12 mouse cellular contexts compared by ENCODE assay signal in genomic region chr8:120352096-120352495, GRCm38 (mm10).
DNase-seq lines count a peak whose midpoint lies in the region; ATAC-seq lines count a peak whose summit lies in the region.
"Had no signal": no experiment of that assay in that cellular context is flagged by ENCODE, and none has a peak within 500 bp of the region (broad histone marks: within the 10 kb centered on the region; RNA-seq: fewer than 3 reads in every experiment).

No protein-coding gene starts in this region.

- no peak for ATAC-seq in embryonic facial prominence, embryonic 13.5 days (ENCODE audit: insufficient number of reproducible peaks, insufficient read depth, low FRiP score, low TSS enrichment, low read depth)
- ATAC-seq in neural tube, embryonic 15.5 days (ENCODE audit: low FRiP score), result no peak
- ATAC-seq: hindbrain, embryonic 16.5 days had no signal

- no peak overlapping the region for H3K4me3 ChIP-seq in embryonic facial prominence, embryonic 13.5 days
- no peak overlapping the region for H3K4me3 ChIP-seq in embryonic facial prominence, embryonic 10.5 days
- no peak overlapping the region for H3K4me3 ChIP-seq in neural tube, embryonic 15.5 days (replicated peaks)

- 0 out of 2 replicates have a peak overlapping the region, but pooled peaks have one; percentile 28 for H3K27ac ChIP-seq in embryonic facial prominence, embryonic 13.5 days
- H3K27ac ChIP-seq in embryonic facial prominence, embryonic 10.5 days (replicated peaks), result no peak overlapping the region
- H3K27ac ChIP-seq in neural tube, embryonic 15.5 days (replicated peaks), result no peak overlapping the region

- 28% methylated on average over 10 of the region's 10 CpGs for WGBS in embryonic facial prominence, embryonic 13.5 days
- WGBS in embryonic facial prominence, embryonic 10.5 days, result 68% methylated on average over 10 of the region's 10 CpGs
- WGBS in neural tube, embryonic 15.5 days, result 18% methylated on average over 10 of the region's 10 CpGs

- peaks cover 51% of the 10 kb centered on the region for H3K4me1 ChIP-seq in embryonic facial prominence, embryonic 13.5 days
- H3K4me1 ChIP-seq in embryonic facial prominence, embryonic 10.5 days, result peaks cover 92% of the 10 kb centered on the region
- H3K4me1 ChIP-seq in neural tube, embryonic 15.5 days, result peaks cover 69% of the 10 kb centered on the region

- DNase-seq in embryonic facial prominence, embryonic 10.5 days (ENCODE audit: low spot score), result no peak
- DNase-seq in layer of hippocampus, adult 9-11 months, result peak; percentile 67
- no peak for DNase-seq in layer of hippocampus, postnatal 25 days (ENCODE audit: extremely low spot score in 1 of 2, low spot score in 1 of 2)
- DNase-seq in frontal cortex, postnatal 36 days (ENCODE audit: low spot score in 2 of 2), result peak; percentile 78 to 83
- no peak for DNase-seq in gastrocnemius, adult 8-10 months (ENCODE audit: low spot score in 2 of 2)
- no peak for DNase-seq in urinary bladder, postnatal 4 days (ENCODE audit: low spot score in 2 of 2)
- DNase-seq: cerebellum, adult 9-11 months; thymus, postnatal 4 days had no signal

- H3K4me2 ChIP-seq in embryonic facial prominence, embryonic 13.5 days, result no peak overlapping the region
- H3K4me2 ChIP-seq in neural tube, embryonic 15.5 days, result no peak overlapping the region
- H3K4me2 ChIP-seq: heart, embryonic 11.5 days had no signal

- H3K9ac ChIP-seq in embryonic facial prominence, embryonic 13.5 days, result 0 out of 2 replicates have a peak overlapping the region, but pooled peaks have one; percentile 21
- H3K9ac ChIP-seq in neural tube, embryonic 15.5 days (replicated peaks), result 0 out of 2 replicates have a peak overlapping the region, but pooled peaks have one; percentile 17

- H3K36me3 ChIP-seq in embryonic facial prominence, embryonic 13.5 days, result no peaks in the 10 kb centered on the region
- no peaks in the 10 kb centered on the region for H3K36me3 ChIP-seq in embryonic facial prominence, embryonic 10.5 days (replicated peaks)
- H3K36me3 ChIP-seq in neural tube, embryonic 15.5 days, result no peaks in the 10 kb centered on the region

- H3K9me3 ChIP-seq in embryonic facial prominence, embryonic 13.5 days, result no peaks in the 10 kb centered on the region
- no peaks in the 10 kb centered on the region for H3K9me3 ChIP-seq in embryonic facial prominence, embryonic 10.5 days
- H3K9me3 ChIP-seq in neural tube, embryonic 15.5 days (replicated peaks), result no peaks in the 10 kb centered on the region

- no peaks in the 10 kb centered on the region for H3K27me3 ChIP-seq in embryonic facial prominence, embryonic 13.5 days
- peaks cover 37% of the 10 kb centered on the region for H3K27me3 ChIP-seq in embryonic facial prominence, embryonic 10.5 days (replicated peaks; ENCODE audit: low read depth, poor library complexity, severe bottlenecking)
- no peaks in the 10 kb centered on the region for H3K27me3 ChIP-seq in neural tube, embryonic 15.5 days (replicated peaks)

Comparison
In these comparisons a context has a peak if more than half of its experiments do, and no peak if none do; other contexts are left out.
1. DNase-seq: peak in layer of hippocampus, adult 9-11 months (single experiment) and frontal cortex, postnatal 36 days (2 of 2); none in embryonic facial prominence, embryonic 10.5 days (single experiment), layer of hippocampus, postnatal 25 days (0 of 2), gastrocnemius, adult 8-10 months (0 of 2) and urinary bladder, postnatal 4 days (0 of 2).